Mouse (Mus musculus) CH12.LX (cell line): ENCODE data around the gene Man1b1.

Experiments used
- CTCF ChIP-seq, 2 experiments: IDR thresholded peaks in 1 of 2; conservative IDR thresholded peaks in 1 of 2; 2 replicates each; pipeline ENCODE4 v1.5.1; 2011 to 2012; ENCODE audit warnings: low read depth in 2 of 2, low read length in 2 of 2, improper control_type of control experiment in 1 of 2, inconsistent platforms in 1 of 2, mild to moderate bottlenecking in 1 of 2, moderate library complexity in 1 of 2
- POLR2A ChIP-seq: IDR thresholded peaks from 2 replicates; pipeline ENCODE4 v1.6.1; 2011; ENCODE audit warnings: low read depth, mild to moderate bottlenecking, improper control_type of control experiment, low read length
- SIN3A ChIP-seq: IDR thresholded peaks from 2 replicates; pipeline ENCODE4 v1.6.1; 2012; ENCODE audit warnings: low read length, improper control_type of control experiment, inconsistent platforms

- no peak for TF ChIP-seq CTCF (conservative IDR thresholded peaks at IDR 0.05 in 1 of 2, IDR thresholded peaks at IDR 0.05 in 1 of 2; ENCODE audit: low read depth in 2 of 2, low read length in 2 of 2)
- no peak for TF ChIP-seq POLR2A
- no peak for TF ChIP-seq SIN3A
Measured at GRCm38 (mm10) chr2:25400291-25400690, 68.2 kb downstream of the Man1b1 start.
